Mouse (Mus musculus) midbrain, embryonic 10.5 days (tissue): ENCODE data around the gene Klhl26. TPM values are rescaled to one million over a fixed set of nuclear protein-coding genes. Genes with fewer than 3 reads are reported as not detected.
"Not testable (repeated sequence)": the region's sequence is repeated elsewhere in the genome, so short reads cannot be mapped to it uniquely, and the experiment has no call there.

Experiments
- DNase-seq: peaks from one replicate; pipeline ENCODE4 v3.0.0-alpha.2; 2017; ENCODE audit warnings: low spot score
- H3K27ac ChIP-seq: fragments of 300-500 bp; sonication (generic); replicated peaks from 2 replicates; pipeline ENCODE4 v1.5.1; 2016; ENCODE audit warnings: mild to moderate bottlenecking
- H3K27me3 ChIP-seq: fragments of 300-500 bp; sonication (generic); 2 replicates; pipeline ENCODE4 v1.6.1; 2016; ENCODE audit warnings: low read depth, mild to moderate bottlenecking; ENCODE audit not compliant: poor library complexity, severe bottlenecking
- H3K36me3 ChIP-seq: fragments of 300-500 bp; sonication (generic); 2 replicates; pipeline ENCODE4 v1.6.1; 2016; ENCODE audit warnings: mild to moderate bottlenecking, moderate library complexity
- H3K4me1 ChIP-seq: fragments of 300-500 bp; sonication (generic); 2 replicates; pipeline ENCODE4 v1.6.1; 2016
- H3K4me3 ChIP-seq: fragments of 300-500 bp; sonication (generic); 2 replicates; pipeline ENCODE4 v1.5.1; 2016; ENCODE audit warnings: mild to moderate bottlenecking, moderate library complexity
- H3K9me3 ChIP-seq: fragments of 300-500 bp; sonication (generic); replicated peaks from 2 replicates; pipeline ENCODE4 v1.6.1; 2016; ENCODE audit warnings: mild to moderate bottlenecking
- WGBS: fragments of 180-500 bp; shearing (Covaris S2); methylation state at CpG from one replicate; pipeline ENCODE4 v1.1.7; 2016; 5-methylcytosine and 5-hydroxymethylcytosine counted together
- polyA plus RNA-seq: library from polyadenylated mRNA; unstranded; fragments of >200 nt; fragmentation: Nextera tagmentation; extraction: Ambion mirVana; gene quantifications from 2 replicates; pipeline ENCODE4 v1.2.1, GENCODE M21; 2016

Klhl26 gene
- 16.9 and 20.7 TPM in 2 replicates for polyA plus RNA-seq

- WGBS, result under 1% methylated on average over 52 of the region's 53 CpGs
- Histone ChIP-seq H3K4me3 (peak within 1 kb of the TSS; percentile 89), H3K36me3 (peaks cover 8% of the 10 kb centered on the region; the same call in 1 of the 2 replicates), H3K9me3 (no peaks in the 10 kb centered on the region), H3K27me3 (peaks cover 26% of the 10 kb centered on the region), H3K27ac (peak within 1 kb of the TSS; percentile 90), H3K4me1 (peaks cover 27% of the 10 kb centered on the region)
- DNase-seq, result peak; percentile 95
Measured at GRCm38 (mm10) chr8:70476333-70477268, at the start of gene Klhl26. TSS of gene Klhl26 (minus strand) at chr8:70476968.

DNA sequence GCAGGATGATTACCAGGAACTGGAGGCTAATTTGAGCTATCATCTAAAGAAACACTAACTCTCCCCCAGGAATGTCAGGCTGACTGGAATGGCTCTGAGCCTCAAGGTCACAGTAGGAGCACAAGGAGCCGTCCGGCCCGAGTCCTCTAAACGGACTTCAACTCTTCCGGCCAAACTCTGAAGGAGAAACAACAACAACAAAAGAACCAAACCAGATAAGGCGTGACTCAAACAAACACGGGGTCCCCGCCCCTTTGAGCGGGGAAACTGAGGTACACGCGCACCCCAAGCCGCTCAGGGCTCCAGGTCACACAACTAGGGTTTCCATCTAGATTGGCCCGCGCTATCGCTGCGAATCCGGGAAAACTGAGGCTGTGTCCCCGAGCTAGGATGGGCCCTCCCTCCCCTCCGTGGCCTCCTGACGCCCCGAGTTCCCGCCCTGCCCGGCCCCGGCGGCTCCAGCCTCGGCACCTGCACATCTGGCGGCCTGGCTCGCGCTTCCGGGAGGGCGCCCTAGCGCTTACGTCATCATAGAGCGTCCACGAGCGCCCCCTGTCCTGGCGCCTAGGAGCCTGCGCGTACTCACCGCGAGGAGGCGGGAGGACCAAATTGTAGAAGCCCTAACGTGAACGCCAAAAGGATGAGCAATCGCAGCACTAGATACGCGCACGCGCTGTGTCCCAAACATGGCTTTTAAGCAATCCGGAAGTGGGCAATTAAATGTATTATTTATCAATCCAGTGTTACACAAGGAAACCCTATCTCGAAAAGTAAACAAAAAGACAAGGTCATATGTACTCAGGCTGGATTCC, 46.0 kb upstream of the Klhl26 start:
- peaks cover 26% of the 10 kb centered on the region for H3K36me3 ChIP-seq
- H3K9me3 ChIP-seq, result no peaks in the 10 kb centered on the region
- peak overlapping the region; percentile 69 for H3K4me3 ChIP-seq
- WGBS, result under 1% methylated on average over 51 of the region's 51 CpGs
- peak; percentile 94 for DNase-seq
- H3K4me1 ChIP-seq, result peaks cover 40% of the 10 kb centered on the region
- peak overlapping the region; percentile 87 for H3K27ac ChIP-seq
- H3K27me3 ChIP-seq, result no peaks in the 10 kb centered on the region

- Histone ChIP-seq H3K4me1 (peaks cover 24% of the 10 kb centered on the region), H3K27ac (no peak overlapping the region), H3K9me3 (no peaks in the 10 kb centered on the region), H3K4me3 (no peak overlapping the region), H3K27me3 (no peaks in the 10 kb centered on the region), H3K36me3 (peaks cover 53% of the 10 kb centered on the region)
- DNase-seq, result no peak
- 85% methylated on average over 2 of the region's 2 CpGs for WGBS
Measured at GRCm38 (mm10) chr8:70519606-70520005, 42.8 kb upstream of the Klhl26 start.

GRCm38 (mm10) chr8:70519043-70519442, 42.3 kb upstream of the Klhl26 start:
- H3K27ac ChIP-seq, result no peak overlapping the region
- no peak overlapping the region for H3K4me3 ChIP-seq
- peaks cover 58% of the 10 kb centered on the region for H3K36me3 ChIP-seq
- no peaks in the 10 kb centered on the region for H3K9me3 ChIP-seq
- 90% methylated on average over 6 of the region's 6 CpGs for WGBS
- DNase-seq, result no peak
- H3K27me3 ChIP-seq, result no peaks in the 10 kb centered on the region
- peaks cover 24% of the 10 kb centered on the region for H3K4me1 ChIP-seq

DNA sequence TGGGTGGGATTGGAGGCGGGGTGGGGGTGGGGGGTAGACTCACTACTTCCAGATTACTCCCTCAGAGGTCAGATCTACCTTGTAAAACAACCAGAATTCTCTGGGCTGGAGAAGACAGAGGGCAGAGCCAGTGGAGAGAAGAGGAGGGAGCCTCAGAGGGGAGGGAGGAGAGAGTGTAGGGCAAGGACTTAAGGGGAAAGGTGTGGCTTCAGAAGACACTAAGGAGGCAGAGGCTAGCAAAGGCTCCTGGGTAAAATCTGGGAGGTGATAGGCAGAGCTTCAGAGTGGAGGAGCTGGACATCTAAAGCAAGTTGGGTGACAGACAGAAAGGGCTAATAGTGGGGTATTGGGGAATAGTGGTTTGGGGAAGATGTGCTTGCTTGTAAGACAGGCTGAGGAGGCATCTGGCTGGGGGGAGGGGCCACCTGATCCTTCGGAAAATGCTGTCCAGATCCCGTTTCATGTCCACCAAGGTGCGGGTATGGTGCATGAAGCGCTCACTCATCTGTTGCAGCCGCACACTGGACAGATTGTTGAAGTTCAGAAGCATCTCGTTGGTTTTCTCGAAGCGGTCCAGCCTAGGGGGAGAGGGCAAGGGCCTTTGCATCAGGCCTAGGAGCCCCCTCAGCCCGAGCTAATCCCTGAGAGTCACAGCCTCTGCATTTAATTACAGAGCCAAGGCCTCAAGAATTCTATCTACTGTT, 41.3 kb upstream of the Klhl26 start:
- DNase-seq, result no peak

GRCm38 (mm10) chr8:70513441-70513840, 36.7 kb upstream of the Klhl26 start:
- H3K27ac ChIP-seq, result no peak overlapping the region
- 93% methylated on average over 2 of the region's 2 CpGs for WGBS
- H3K9me3 ChIP-seq, result no peaks in the 10 kb centered on the region
- no peaks in the 10 kb centered on the region for H3K27me3 ChIP-seq
- H3K4me1 ChIP-seq, result peaks cover 27% of the 10 kb centered on the region
- no peak for DNase-seq
- H3K4me3 ChIP-seq, result no peak overlapping the region
- H3K36me3 ChIP-seq, result peaks cover 73% of the 10 kb centered on the region

More for the DNA sequence above, 41.3 kb upstream of the Klhl26 start:
- H3K4me3 ChIP-seq, result no peak overlapping the region
- no peaks in the 10 kb centered on the region for H3K27me3 ChIP-seq
- WGBS, result 80% methylated on average over 10 of the region's 10 CpGs
- peaks cover 17% of the 10 kb centered on the region for H3K4me1 ChIP-seq
- no peaks in the 10 kb centered on the region for H3K9me3 ChIP-seq
- H3K27ac ChIP-seq, result no peak overlapping the region
- H3K36me3 ChIP-seq, result peaks cover 68% of the 10 kb centered on the region

DNA sequence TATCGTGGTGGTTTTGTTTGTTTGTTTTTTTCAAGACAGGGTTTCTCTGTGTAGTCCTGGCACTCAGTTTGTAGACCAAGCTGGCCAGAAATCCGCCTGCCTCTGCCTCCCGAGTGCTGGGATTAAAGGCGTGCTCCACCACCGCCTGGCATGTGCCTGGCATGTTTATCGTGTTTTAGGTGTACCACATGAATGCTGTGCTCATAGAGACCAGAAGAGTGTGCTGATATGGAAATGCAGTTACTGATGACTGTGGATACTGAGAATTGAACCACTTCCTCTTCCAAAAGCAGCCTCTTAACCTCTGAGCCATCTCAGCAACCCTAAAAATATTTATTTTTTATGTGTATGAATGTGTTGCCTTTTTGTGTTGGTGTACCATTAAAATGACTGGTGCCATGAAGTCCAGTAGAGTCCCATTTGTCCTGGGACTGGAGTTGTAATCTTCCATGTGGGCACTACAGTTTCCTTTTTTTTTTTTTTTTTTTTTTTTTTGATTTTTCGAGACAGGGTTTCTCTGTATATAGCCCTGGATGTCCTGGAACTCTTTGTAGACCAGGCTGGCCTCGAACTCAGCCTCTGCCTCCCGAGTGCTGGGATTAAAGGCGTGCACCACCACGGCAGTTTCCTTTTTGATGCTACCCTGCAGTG, 35.6 kb upstream of the Klhl26 start:
- WGBS, result 93% methylated on average over 11 of the region's 11 CpGs
- 0 out of 2 replicates have a peak overlapping the region, but pooled peaks have one; percentile 98 for H3K4me3 ChIP-seq
- no peaks in the 10 kb centered on the region for H3K9me3 ChIP-seq
- peaks cover 30% of the 10 kb centered on the region for H3K4me1 ChIP-seq
- peaks cover 72% of the 10 kb centered on the region for H3K36me3 ChIP-seq
- no peak for DNase-seq
- H3K27me3 ChIP-seq, result no peaks in the 10 kb centered on the region
- H3K27ac ChIP-seq, result no peak overlapping the region

GRCm38 (mm10) chr8:70511770-70512169, 35.0 kb upstream of the Klhl26 start:
- Histone ChIP-seq H3K27ac (no peak overlapping the region), H3K36me3 (peaks cover 75% of the 10 kb centered on the region), H3K4me1 (peaks cover 35% of the 10 kb centered on the region), H3K4me3 (peak overlapping the region; percentile 98; the same call in 1 of the 2 replicates), H3K9me3 (no peaks in the 10 kb centered on the region), H3K27me3 (no peaks in the 10 kb centered on the region)
- no peak for DNase-seq
- WGBS, result 95% methylated on average over 2 of the region's 2 CpGs

GRCm38 (mm10) chr8:70511174-70511573, 34.4 kb upstream of the Klhl26 start:
- peaks cover 69% of the 10 kb centered on the region for H3K36me3 ChIP-seq
- H3K27me3 ChIP-seq, result not testable (repeated sequence)
- 84% methylated on average over 6 of the region's 6 CpGs for WGBS

GRCm38 (mm10) chr8:70510228-70510915, 33.6 kb upstream of the Klhl26 start, which contains the start of gene Uba52:
TSS of gene Uba52 (minus strand) at chr8:70510801.
- no peaks in the 10 kb centered on the region for H3K9me3 ChIP-seq
- WGBS, result 1% methylated on average over 74 of the region's 74 CpGs
- peak; percentile 97 for DNase-seq
- no peaks in the 10 kb centered on the region for H3K27me3 ChIP-seq
- peaks cover 46% of the 10 kb centered on the region for H3K4me1 ChIP-seq
- H3K4me3 ChIP-seq, result peak within 1 kb of the TSS; percentile 98
- H3K27ac ChIP-seq, result peak within 1 kb of the TSS; percentile 96
- peaks cover 61% of the 10 kb centered on the region for H3K36me3 ChIP-seq

More at GRCm38 (mm10) chr8:70511174-70511573, 34.4 kb upstream of the Klhl26 start:
- not testable (repeated sequence) for H3K9me3 ChIP-seq, DNase-seq
- Histone ChIP-seq H3K27ac (peak overlapping the region; percentile 96), H3K4me1 (peaks cover 38% of the 10 kb centered on the region), H3K4me3 (peak overlapping the region; percentile 98)

DNA sequence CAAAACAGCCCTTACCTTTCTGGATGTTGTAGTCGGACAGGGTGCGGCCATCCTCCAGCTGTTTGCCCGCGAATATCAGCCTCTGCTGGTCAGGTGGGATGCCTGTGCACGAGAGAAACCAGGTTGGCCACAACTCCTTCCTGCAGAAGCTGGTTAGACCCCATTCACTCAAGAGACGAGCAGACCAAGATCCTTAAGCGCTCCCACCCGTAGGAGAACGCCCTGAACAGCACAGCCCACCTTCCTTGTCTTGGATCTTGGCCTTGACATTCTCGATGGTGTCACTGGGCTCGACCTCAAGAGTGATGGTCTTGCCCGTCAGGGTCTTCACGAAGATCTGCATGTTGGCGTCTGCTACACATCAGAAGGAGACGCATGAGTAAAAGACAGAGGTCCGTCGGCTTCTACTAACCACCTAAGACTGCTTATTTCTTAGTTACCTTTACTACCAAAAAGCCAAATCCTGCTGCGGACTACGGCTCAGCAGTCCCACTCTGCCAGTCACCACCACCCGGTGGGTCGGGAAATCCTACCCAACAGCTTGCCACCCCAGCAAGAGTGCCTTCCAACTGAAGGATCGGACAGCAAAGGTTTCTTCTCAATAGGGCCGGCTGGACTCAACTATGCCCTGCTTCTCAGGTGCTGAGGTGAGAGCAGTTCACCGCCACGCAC, 32.6 kb upstream of the Klhl26 start:
- H3K27ac ChIP-seq, result peak overlapping the region; percentile 96

More for the DNA sequence above, 32.6 kb upstream of the Klhl26 start:
- 19% methylated on average over 25 of the region's 25 CpGs for WGBS
- peaks cover 55% of the 10 kb centered on the region for H3K4me1 ChIP-seq
- H3K4me3 ChIP-seq, result peak overlapping the region; percentile 98
- H3K9me3 ChIP-seq, result no peaks in the 10 kb centered on the region
- H3K36me3 ChIP-seq, result peaks cover 59% of the 10 kb centered on the region
- no peak for DNase-seq
- peaks cover 9% of the 10 kb centered on the region for H3K27me3 ChIP-seq
